Mouse (Mus musculus): ENCODE data around the gene Srsf2. TPM values are rescaled to one million over a fixed set of nuclear protein-coding genes. Genes with fewer than 3 reads are reported as not detected.

Srsf2 gene
- polyA plus RNA-seq, 1 experiment: 2,305 TPM

- no peak for TF ChIP-seq GATA1 (IDR thresholded peaks at IDR 0.05; ENCODE audit: low read length)
Observed at GRCm38 (mm10) chr11:116843261-116844233, 9.3 kb downstream of the Srsf2 start, which contains the start of the genes Mettl23 and Jmjd6. Gene Mettl23, plus strand, starts transcription at chr11:116843278. Gene Jmjd6, minus strand, starts transcription at chr11:116843449.

- no peak for TF ChIP-seq GATA1 (IDR thresholded peaks at IDR 0.05; ENCODE audit: low read length)
Observed at GRCm38 (mm10) chr11:116842531-116843260, 10.2 kb downstream of the Srsf2 start.

- TF ChIP-seq GATA1 (IDR thresholded peaks at IDR 0.05; ENCODE audit: low read length): no peak
Observed at GRCm38 (mm10) chr11:116840748-116841147, 12.1 kb downstream of the Srsf2 start.

GRCm38 (mm10) chr11:116839601-116840000, 13.3 kb downstream of the Srsf2 start:
- no peak for TF ChIP-seq GATA1 (IDR thresholded peaks at IDR 0.05; ENCODE audit: low read length)

- no peak for TF ChIP-seq GATA1 (IDR thresholded peaks at IDR 0.05; ENCODE audit: low read length)
Observed at GRCm38 (mm10) chr11:116838936-116839335, 14.0 kb downstream of the Srsf2 start.

- TF ChIP-seq GATA1 (IDR thresholded peaks at IDR 0.05; ENCODE audit: low read length): no peak
Observed at GRCm38 (mm10) chr11:116837441-116837840, 15.5 kb downstream of the Srsf2 start.

GRCm38 (mm10) chr11:116836283-116836682, 16.6 kb downstream of the Srsf2 start:
- no peak for TF ChIP-seq GATA1 (IDR thresholded peaks at IDR 0.05; ENCODE audit: low read length)

GRCm38 (mm10) chr11:116834954-116835353, 17.9 kb downstream of the Srsf2 start:
- TF ChIP-seq GATA1 (IDR thresholded peaks at IDR 0.05; ENCODE audit: low read length): no peak

- no peak for TF ChIP-seq GATA1 (IDR thresholded peaks at IDR 0.05; ENCODE audit: low read length)
Observed at GRCm38 (mm10) chr11:116832172-116832685, 20.7 kb downstream of the Srsf2 start.

- no peak for TF ChIP-seq GATA1 (IDR thresholded peaks at IDR 0.05; ENCODE audit: low read length)
Observed at GRCm38 (mm10) chr11:116827534-116828165, 25.2 kb downstream of the Srsf2 start, which contains the start of gene Mxra7. Gene Mxra7, minus strand, starts transcription at chr11:116828046.

GRCm38 (mm10) chr11:116826550-116827504, 26.1 kb downstream of the Srsf2 start:
- TF ChIP-seq GATA1 (IDR thresholded peaks at IDR 0.05; ENCODE audit: low read length): no peak

- no peak for TF ChIP-seq GATA1 (IDR thresholded peaks at IDR 0.05; ENCODE audit: low read length)
Observed at GRCm38 (mm10) chr11:116825230-116825629, 27.7 kb downstream of the Srsf2 start.

GRCm38 (mm10) chr11:116823255-116823654, 29.6 kb downstream of the Srsf2 start:
- no peak for TF ChIP-seq GATA1 (IDR thresholded peaks at IDR 0.05; ENCODE audit: low read length)

GRCm38 (mm10) chr11:116822626-116823025, 30.3 kb downstream of the Srsf2 start:
- TF ChIP-seq GATA1 (IDR thresholded peaks at IDR 0.05; ENCODE audit: low read length): no peak

Measured in G1E-ER4 (cell line).